Mouse (Mus musculus): Measurements from ENCODE around the gene Cnga3.

The Cnga3 gene

GRCm38 (mm10) chr1:37214144-37214543 lies at the start of gene Cnga3:
Gene Cnga3, plus strand, starts transcription at chr1:37214434.
- DNase-seq: no peak

DNA sequence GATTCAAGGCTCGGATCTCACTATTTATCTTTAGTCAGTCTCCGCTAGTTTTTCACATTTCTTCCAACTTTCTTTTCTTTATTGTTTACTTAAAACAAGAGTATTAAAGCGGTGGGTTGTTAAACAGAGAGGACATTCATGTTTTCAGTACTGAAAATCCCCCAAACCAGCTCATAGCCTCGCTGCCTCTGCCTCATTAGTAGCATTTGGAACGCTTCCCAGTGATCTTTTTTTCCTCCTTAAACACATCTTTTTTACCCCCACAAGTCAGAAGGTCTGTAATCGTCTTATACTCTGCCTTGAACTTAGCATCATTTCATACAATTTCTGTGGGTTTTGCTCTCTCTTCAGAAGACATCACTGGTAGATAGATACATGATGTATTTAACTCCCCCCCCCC lies 48.2 kb upstream of the Cnga3 start:
- DNase-seq: no peak

DNA sequence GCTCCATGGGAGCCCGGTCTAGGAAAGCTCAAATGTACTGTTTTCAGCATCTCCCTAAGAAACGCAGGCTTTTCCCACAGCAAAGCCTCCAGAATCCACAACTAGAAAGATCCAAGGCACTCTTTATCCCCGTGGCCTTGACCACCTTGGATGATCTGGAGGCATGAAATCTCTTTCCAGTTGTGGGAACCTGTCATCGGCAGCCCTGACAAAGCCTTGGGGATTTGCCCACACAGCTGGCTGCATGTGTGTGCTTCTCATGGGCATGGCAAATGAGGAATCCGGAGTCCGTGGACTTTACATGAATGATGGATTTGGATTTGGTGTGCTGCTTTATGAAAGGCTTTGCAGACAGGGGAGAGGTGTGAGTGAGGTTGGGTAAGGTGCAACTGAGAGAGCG lies 46.3 kb upstream of the Cnga3 start:
- DNase-seq: no peak

GRCm38 (mm10) chr1:37177874-37178273 lies 36.4 kb upstream of the Cnga3 start:
- DNase-seq: no peak

GRCm38 (mm10) chr1:37179852-37180251 lies 34.4 kb upstream of the Cnga3 start:
- DNase-seq: no peak

- no peak for DNase-seq
Observed at GRCm38 (mm10) chr1:37187050-37187449, 27.2 kb upstream of the Cnga3 start.

DNA sequence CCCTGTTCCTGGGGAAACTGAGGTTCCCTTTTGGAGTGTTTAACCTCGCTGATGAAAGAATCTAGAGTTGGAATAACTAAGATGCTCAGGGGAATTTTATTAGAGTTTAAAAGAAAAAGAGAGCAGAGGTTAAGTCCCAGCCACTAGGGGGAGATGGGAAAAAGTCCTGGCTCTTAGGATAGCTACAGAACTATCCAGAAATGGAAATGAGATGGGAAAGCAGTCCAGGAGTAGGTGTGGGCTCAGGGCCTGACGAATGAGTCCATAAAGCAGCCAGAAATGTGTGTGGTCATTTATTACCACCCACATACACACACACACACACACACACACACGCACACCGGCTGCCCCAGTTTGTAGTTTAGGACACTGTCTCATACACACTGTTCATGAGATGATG lies 19.6 kb upstream of the Cnga3 start:
- DNase-seq: peak; percentile 15

- no peak for DNase-seq
Observed at GRCm38 (mm10) chr1:37201406-37201805, 12.8 kb upstream of the Cnga3 start.

GRCm38 (mm10) chr1:37207743-37208142 lies 6.5 kb upstream of the Cnga3 start:
- no peak for DNase-seq

DNA sequence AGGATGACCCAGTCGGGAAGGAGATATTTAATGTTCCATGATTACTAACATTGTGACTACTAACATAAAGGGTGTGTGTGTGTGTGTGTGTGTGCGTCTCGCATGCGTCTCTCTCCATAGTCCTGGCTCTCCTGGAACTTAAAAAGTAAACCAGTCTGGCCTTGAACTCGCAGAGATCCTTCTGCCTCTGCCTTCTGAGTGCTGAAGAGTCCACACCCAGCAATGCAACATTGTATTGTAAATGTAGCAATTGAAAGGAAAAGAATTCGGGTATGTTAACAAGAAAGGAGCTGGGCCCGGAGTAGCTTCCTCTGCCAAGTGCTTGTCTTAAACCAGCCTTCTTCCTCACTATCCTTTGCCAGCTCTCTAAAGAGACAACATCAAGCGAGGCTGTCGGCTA lies 1.9 kb upstream of the Cnga3 start:
- no peak for DNase-seq

DNA sequence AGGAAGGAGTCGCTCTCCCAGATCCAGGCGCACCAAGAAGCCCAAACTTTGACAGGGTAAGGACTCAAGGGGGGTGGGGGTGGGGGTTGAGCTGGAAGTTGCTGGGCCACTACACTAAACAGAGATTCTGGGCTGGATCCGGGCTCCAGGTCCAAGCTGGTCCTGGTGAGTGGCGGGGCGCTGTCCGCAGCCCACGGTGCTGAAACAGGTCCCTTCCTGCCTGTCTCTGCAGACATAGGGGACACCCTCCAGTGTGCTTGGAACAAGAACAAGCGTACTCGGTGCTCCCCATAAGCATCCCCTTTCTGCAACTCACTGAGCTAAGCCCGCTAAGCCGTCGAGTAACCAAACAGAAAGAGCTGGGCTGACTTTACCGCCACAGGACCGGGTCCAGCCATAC lies 4.2 kb downstream of the Cnga3 start:
- peak; percentile 31 for DNase-seq

DNA sequence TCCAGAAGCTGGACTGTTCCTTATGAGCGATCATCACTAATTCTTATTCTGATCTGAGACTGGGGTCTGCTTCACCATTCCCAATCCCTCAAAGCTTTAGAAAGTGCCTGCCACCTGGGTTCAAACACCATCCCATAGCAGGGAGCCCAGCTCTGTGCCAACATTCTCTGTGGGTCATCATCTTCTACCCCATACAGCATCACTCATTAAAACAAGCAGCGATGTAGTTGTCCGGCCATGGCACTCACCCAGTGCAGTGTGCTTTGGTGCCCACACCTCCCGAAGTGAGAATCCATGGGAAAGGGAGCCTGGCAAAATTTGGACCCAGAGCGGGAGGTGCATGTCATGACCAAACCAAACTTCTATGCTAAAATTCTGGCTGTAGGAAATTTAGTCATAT lies 5.4 kb downstream of the Cnga3 start:
- DNase-seq: no peak

DNA sequence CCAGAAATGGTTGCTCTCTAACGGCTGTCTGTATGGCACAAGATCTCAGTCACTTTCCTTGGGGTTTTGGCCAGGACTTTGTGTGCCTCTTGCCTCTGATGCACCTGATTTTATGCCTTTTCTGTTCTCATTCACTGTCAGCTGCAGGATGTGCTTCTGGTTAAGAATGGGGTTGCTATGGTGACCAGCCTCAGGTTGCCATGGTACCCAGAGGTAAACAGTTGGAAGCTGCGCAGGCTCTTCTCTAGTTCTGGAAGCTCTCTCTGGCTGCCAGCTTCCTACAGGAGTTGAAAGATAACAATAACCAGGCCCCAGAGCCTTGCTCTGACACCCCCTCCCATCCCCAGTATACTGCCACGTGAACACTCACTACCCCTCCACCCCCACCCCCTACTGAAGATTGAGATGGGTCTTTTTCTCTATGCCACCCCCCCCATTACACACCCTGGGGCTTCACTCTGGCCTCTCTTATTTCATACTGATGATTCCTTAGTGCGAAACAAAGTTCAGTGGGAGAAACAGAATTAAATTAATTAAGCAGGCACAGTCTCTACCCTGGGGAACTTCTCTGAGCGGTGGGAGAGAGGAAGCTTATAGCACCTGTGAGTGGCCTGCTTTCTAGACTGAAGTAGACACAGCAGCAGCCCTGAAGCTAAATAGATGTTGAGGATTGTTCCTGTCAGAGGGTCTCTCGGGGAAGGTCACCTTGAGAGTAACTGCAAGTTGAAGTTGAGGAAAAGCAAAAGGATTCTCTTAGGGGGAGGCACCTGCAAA lies 6.1 kb downstream of the Cnga3 start:
- peak; percentile 74 for DNase-seq

DNA sequence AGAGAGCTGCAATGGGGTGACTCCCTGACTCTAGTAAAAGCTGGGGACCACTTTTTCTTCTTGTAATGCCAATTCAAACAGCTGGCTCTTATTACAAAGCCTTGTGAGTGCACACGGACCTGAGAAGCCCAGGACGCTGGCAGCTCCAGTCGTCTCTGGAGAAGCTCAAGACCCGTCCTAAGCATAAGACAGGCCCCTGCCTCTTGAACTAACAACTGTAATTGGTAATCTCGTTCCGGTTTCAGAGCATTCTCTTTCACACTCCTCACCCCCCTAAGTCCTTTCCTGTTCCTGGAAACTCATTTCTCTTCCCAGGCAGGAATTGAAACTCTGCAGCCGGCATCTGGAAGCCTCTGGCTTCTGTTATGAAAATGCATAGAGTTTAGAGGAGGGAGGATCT lies 7.8 kb downstream of the Cnga3 start:
- no peak for DNase-seq

DNA sequence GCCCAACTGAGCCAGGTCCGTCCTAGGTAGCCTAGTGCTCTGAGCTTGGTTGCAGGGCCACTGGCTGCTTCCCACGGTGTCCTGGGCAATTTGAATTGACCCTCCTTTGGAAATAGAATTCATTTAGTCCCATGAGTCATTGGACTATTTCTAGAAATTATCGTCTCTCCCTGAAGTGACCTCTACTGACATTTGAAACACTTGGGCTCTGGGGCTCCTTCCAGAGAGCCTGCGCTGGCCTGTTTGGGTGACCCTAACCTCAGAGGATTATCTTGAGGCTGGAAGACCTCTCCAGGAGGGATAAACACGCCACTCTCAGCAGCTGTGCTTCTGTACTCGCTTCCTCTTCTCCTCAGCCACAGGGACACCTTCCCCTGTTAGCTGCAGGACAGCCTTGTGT lies 16.2 kb downstream of the Cnga3 start:
- no peak for DNase-seq

GRCm38 (mm10) chr1:37231295-37231701 lies 17.1 kb downstream of the Cnga3 start:
- peak; percentile 29 for DNase-seq

- no peak for DNase-seq
Observed at GRCm38 (mm10) chr1:37239045-37239635, 24.9 kb downstream of the Cnga3 start.

DNA sequence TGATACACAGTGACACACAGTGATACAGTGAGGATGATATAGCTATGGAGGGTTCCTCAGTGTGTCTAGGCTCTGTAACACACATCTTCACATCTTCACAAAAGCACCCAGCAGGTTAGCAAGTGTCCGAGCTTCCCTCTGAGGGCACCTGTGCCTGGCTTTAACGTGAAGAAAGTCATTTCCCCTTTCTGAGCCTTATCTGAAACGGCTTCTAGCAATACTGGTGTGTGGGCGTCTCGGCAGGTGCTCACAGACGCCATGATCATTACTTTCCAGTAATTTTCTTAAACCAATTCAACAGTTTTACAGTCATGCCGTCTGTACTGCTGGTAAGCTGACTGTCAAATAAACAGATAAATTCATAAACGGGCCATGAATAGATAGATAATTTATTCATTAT lies 28.0 kb downstream of the Cnga3 start:
- DNase-seq: no peak

DNA sequence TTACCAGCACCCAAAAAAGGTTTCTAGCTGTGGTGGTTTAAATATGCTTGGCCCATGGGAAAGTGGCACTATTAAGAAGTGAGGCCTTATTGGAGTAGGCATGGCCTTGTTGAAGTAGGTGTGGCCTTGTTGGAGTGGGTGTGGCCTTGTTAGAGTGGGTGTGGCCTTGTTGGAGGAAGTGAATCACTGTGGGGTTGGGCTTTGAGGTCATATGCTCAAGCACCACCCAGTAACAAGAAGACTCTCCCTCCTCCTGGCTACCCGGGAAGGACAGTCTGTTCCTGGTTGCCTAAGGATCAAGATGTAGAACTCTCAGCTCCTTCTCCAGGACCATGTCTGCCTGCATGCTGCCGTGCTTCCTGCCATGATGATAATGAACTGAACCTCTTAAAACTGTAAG lies 32.2 kb downstream of the Cnga3 start:
- DNase-seq: no peak

DNA sequence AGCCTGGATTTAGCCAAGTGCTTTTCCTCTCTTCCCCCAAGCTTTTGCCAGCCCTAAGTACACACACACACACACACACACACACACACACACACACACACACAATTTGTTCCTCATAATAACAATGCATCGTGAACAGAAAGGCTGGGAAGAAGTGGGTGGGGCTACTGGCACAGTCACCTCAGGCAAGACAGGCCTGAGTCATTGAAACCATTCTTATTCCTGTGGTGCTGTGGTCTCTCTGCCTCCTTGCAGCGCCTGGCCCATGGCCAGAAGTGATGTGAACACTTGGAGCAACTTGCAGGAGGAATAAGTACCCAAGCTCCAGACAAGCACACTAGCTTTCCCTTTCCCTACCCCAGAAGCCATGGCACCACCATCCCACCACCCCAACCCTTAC lies 34.2 kb downstream of the Cnga3 start:
- peak; percentile 30 for DNase-seq

- peak; percentile 89 for DNase-seq
Observed at GRCm38 (mm10) chr1:37250643-37251310, 36.5 kb downstream of the Cnga3 start.

GRCm38 (mm10) chr1:37258443-37258842 lies 44.2 kb downstream of the Cnga3 start:
- no peak for DNase-seq

DNA sequence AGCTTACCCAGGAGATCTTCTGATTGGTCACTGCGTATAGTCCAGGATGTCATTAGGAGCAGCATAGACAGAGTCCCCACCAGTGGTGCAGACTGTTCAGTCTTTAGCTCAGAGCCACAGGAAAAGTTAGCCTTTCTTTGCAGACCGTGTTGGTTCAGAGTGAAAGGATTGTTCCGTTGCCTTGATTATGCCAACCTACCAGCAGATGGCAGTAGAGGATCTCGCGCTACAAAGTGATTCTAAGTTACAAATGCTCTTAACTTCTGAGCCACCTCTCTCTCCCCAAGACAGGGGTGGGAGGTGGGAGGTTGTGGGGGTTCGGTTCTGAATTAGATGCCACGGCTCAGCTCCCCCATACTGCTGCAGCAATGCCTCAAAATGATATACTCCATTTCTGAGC lies 58.2 kb downstream of the Cnga3 start:
- peak; percentile 37 for DNase-seq

DNA sequence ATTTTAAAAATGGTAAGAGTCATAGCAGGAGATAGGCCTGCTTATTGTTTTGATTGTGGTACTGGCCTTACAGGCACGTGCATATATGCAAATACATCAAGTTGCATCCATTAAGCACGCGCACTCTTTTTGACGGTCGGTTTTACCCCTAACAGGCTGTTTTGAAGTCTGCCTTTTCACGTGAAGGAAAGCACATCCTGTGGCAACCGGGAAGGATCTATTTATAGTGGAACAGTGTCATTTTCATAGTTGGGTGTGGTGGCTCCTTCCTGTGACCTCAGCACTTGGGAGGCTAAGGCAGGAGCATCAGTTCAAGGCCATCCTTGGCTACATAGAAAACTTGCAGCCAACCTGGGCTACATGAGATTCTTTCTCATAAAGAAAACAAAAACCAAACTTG lies 72.3 kb downstream of the Cnga3 start:
- no peak for DNase-seq

All from right cerebral cortex, postnatal 14 days (tissue).